Mouse (Mus musculus) heart, adult 2 months (tissue): Measurements from ENCODE around the gene Eif2b2. TPM values are rescaled to one million over a fixed set of nuclear protein-coding genes. Genes with fewer than 3 reads are reported as not detected.
A peak's percentile ranks its signal among the peaks of the same experiment; 100 is the strongest.

Source experiments
- DNase-seq, 2 experiments: peaks; one replicate each; pipeline ENCODE4 v3.0.0; 2021
- H3K27ac ChIP-seq: fragments of 200-600 bp; 2 replicates; pipeline ENCODE4 v1.8.1; 2022
- H3K27me3 ChIP-seq: fragments of 200-500 bp; 2 replicates; pipeline ENCODE4 v1.6.1; 2012; ENCODE audit warnings: mild to moderate bottlenecking, low read length, inconsistent platforms, mixed read lengths; ENCODE audit not compliant: control insufficient read depth, insufficient read depth
- H3K36me3 ChIP-seq: fragments of 200-500 bp; 2 replicates; pipeline ENCODE4 v1.6.1; 2012; ENCODE audit warnings: low read length, inconsistent platforms; ENCODE audit not compliant: control insufficient read depth, insufficient read depth
- H3K4me1 ChIP-seq: fragments of 200-500 bp; 2 replicates; pipeline ENCODE4 v1.6.1; 2011; ENCODE audit warnings: low read length; ENCODE audit not compliant: control insufficient read depth, insufficient read depth
- H3K4me3 ChIP-seq: fragments of 200-600 bp; 2 replicates; pipeline ENCODE4 v1.8.1; 2022
- H3K79me2 ChIP-seq: fragments of 200-500 bp; replicated peaks from 2 replicates; pipeline ENCODE4 v1.6.1; 2012; ENCODE audit warnings: mild to moderate bottlenecking, inconsistent platforms, low read length, moderate library complexity, mixed read lengths; ENCODE audit not compliant: control insufficient read depth, insufficient read depth
- H3K9ac ChIP-seq: fragments of 200-500 bp; 2 replicates; pipeline ENCODE4 v1.6.1; 2012; ENCODE audit warnings: low read depth, mild to moderate bottlenecking, control low read depth, inconsistent platforms, low read length, mixed read lengths
- CTCF ChIP-seq: fragments of 200-600 bp; IDR thresholded peaks from 2 replicates; pipeline ENCODE4 v1.8.1; 2022; ENCODE audit warnings: antibody characterized with exemption, mild to moderate bottlenecking, moderate library complexity
- EP300 ChIP-seq: fragments of 200-500 bp; IDR thresholded peaks from 2 replicates; pipeline ENCODE4 v1.6.1; 2011; ENCODE audit warnings: low read depth, low read length, control low read depth; ENCODE audit not compliant: insufficient read depth
- POLR2A ChIP-seq: fragments of 200-500 bp; IDR thresholded peaks from 2 replicates; pipeline ENCODE4 v1.6.1; 2011; ENCODE audit warnings: mild to moderate bottlenecking, low read depth, low read length, control low read depth; ENCODE audit not compliant: insufficient read depth
- WGBS: fragments of 180-500 bp; shearing (Covaris S2); methylation state at CpG from one replicate; pipeline ENCODE4 v1.1.7; 2018; 5-methylcytosine and 5-hydroxymethylcytosine counted together
- intact Hi-C: fragments of 180-260 bp; cut with DNase I; formaldehyde crosslinking; loops from one replicate; pipeline ENCODE4 v1.15.1; 2025
- long read RNA-seq: library from polyadenylated mRNA; stranded (forward); transcript quantifications from one replicate; pipeline ENCODE4 v2.0.0, GENCODE M21; 2021
- polyA plus RNA-seq: library from polyadenylated mRNA; depleted of rRNA; stranded (reverse); fragments of >200 nt; gene quantifications from 2 replicates; pipeline ENCODE4 v1.2.3, GENCODE M21; 2012; rRNA removed
- total RNA-seq, 2 experiments: library from RNA; stranded (reverse); gene quantifications; 2 replicates each; pipeline ENCODE4 v1.2.3; 2021

Eif2b2 gene
- total RNA-seq (10 to 100 TPM; 40.3 to 45.8 TPM), polyA plus RNA-seq (60.2 and 63.1 TPM in 2 replicates)
- long read RNA-seq, transcript Eif2b2-201 (8 exons, 1,605 nt), result major isoform, 27 of 35 reads
- long read RNA-seq, partial matches to known transcripts, result 3 of 35 reads
- long read RNA-seq, other reads (novel, unspliced or antisense), result 5 of 35 reads

DNA sequence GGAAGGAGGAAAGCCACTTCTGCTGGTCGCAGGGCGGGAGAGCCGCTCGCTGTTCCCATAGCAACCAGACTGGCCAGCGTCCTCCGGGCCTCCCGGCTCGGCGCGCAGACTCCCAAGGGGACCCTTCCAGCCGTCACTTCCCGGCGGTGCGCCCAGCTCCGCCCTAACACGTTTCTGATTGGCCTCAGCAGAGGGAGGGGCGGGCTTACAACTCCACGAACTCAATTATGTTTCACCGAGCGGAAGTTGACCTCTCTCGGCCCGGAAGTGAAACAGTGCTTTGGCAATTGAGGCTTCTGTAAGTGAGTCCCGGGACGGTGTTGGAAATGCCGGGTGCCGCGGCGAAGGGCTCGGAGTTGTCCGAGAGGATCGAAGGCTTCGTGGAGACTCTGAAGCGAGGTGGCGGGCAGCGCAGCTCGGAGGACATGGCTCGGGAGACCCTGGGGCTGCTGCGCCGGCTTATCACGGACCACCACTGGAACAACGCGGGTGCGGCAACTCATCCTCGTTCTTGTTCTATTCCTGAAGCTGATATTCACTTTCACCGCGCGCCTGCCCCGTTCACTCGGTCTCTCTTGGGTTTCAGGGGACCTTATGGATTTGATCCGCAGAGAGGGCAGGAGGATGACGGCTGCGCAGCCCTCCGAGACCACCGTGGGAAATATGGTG is at the start of gene Eif2b2:
Eif2b2 (plus strand) TSS at position 246 of the 669 bp plus-strand sequence.
- DNase-seq, result peak; percentile 99 to 100
- TF ChIP-seq EP300, result peak; percentile 72; the same call in 1 of the 2 replicates
- TF ChIP-seq CTCF, result no peak
- TF ChIP-seq POLR2A, result peak; percentile 86
- H3K27me3 ChIP-seq, result no peaks in the 10 kb centered on the region
- no peaks in the 10 kb centered on the region for H3K79me2 ChIP-seq
- peak within 1 kb of the TSS; percentile 91 for H3K4me3 ChIP-seq
- intact Hi-C loops, result loop anchor here (2.0 to 5.0 kb wide), 2 partner anchors 51 to 68 kb away; partner anchors contain the start of genes Acyp1 and Zc2hc1c
- H3K27ac ChIP-seq, result peak within 1 kb of the TSS; percentile 79
- H3K4me1 ChIP-seq, result peaks cover 3% of the 10 kb centered on the region
- under 1% methylated on average over 54 of the region's 54 CpGs for WGBS
- 0 out of 2 replicates have a peak, but pooled peaks cover 3% of the 10 kb centered on the region for H3K36me3 ChIP-seq
- peak within 1 kb of the TSS; percentile 81 for H3K9ac ChIP-seq

DNA sequence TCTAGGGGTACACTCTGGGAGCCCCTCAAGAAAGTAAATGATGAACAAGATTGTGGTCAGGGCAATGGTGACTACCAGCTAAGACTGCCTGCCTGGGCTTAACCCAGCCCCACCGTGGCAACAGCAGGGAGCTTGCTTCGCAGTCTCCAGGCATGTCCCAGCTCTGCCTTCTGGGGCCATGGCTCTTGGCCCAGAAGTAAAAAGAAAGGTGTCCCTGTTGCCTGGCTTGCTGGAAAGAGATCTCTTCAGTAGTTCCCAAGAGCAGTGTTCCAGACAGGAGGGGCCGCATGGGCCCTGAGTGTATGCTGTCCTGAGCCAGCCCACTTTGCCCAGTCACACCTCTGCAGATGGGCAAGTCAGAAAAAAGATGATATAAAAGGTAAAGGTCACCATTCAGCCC is 49.4 kb upstream of the Eif2b2 start:
- 50% methylated on average over 3 of the region's 3 CpGs for WGBS

DNA sequence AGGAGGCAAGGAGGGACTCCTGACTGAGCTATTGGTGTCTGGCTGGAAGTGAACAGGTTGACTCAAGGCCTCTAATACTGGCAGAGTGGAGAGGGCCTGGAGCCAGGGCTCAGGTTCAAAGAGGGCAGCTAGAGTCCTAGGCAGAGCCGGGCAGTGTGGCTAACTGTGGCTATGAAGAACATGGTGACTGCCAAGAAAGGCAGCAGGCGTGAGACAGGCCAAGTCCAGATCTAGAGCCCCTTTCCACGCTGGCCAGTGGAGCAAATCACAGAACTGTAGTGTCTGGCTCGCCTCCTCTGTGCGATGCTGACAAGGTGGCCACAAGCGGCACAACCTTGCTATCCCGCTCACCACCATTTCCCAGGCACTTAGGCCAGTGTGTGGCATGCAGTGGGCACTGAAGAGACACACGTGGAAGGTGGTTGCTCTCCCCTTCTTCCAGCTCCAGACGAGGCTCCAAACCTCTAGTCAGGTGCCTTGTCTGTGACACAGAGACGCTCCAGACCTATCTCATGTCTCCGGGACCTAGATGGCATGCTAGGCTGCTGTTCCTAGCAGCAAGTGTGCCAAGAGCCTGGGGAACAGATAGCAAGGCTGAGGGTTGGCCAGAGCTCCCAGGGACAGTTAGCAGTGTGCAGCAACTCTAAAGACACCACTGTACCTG is 48.9 kb upstream of the Eif2b2 start:
- DNase-seq, result peak; percentile 58 to 77
- no peak overlapping the region for H3K4me3 ChIP-seq
- H3K36me3 ChIP-seq, result no peaks in the 10 kb centered on the region
- H3K27ac ChIP-seq, result peak overlapping the region; percentile 42
- TF ChIP-seq POLR2A, result no peak
- no peak for TF ChIP-seq CTCF
- no peak for TF ChIP-seq EP300
- intact Hi-C loops, result loop anchor here (2.0 kb wide), 1 partner anchor 16 kb away; no protein-coding TSS in a partner anchor
- 49% methylated on average over 11 of the region's 11 CpGs for WGBS
- H3K27me3 ChIP-seq, result no peaks in the 10 kb centered on the region
- H3K9ac ChIP-seq, result no peak overlapping the region
- H3K79me2 ChIP-seq, result no peaks in the 10 kb centered on the region
- H3K4me1 ChIP-seq, result peaks cover 11% of the 10 kb centered on the region

More for the DNA sequence above, 49.4 kb upstream of the Eif2b2 start:
- Histone ChIP-seq H3K79me2 (no peaks in the 10 kb centered on the region), H3K36me3 (no peaks in the 10 kb centered on the region), H3K4me1 (peaks cover 10% of the 10 kb centered on the region), H3K9ac (no peak overlapping the region), H3K4me3 (no peak overlapping the region), H3K27me3 (no peaks in the 10 kb centered on the region), H3K27ac (peak overlapping the region; percentile 42)
- intact Hi-C loops, result loop anchor here (1.0 to 5.0 kb wide), 6 partner anchors 17 to 135 kb away; partner anchors contain the start of genes Acyp1, Eif2b2 and Zc2hc1c
- TF ChIP-seq CTCF, result no peak
- no peak for TF ChIP-seq EP300
- no peak for TF ChIP-seq POLR2A
- peak in 1 of 2 experiments; percentile 45 for DNase-seq

DNA sequence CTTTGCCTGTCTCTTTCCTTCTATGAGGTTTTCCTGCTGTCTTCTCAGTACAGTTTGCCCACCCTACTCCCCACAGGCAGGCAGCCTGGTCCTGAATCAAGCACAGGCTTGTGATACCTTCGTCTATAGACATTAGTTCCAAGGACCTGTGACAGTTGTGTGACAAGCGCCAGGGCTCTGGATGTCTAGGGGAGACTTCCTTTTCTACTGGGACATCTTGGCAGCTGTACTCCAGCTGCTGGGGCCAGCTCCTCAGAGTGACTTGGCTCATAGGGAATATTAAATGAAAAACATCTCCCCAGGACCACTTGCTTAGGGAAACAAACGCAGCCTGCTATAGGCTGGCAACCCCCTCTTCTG is 48.4 kb upstream of the Eif2b2 start:
- TF ChIP-seq CTCF, result no peak
- TF ChIP-seq POLR2A, result no peak
- TF ChIP-seq EP300, result no peak
- Histone ChIP-seq H3K27ac (no peak overlapping the region; the same call in 1 of the 2 replicates), H3K79me2 (no peaks in the 10 kb centered on the region), H3K4me3 (no peak overlapping the region), H3K36me3 (no peaks in the 10 kb centered on the region), H3K4me1 (peaks cover 11% of the 10 kb centered on the region), H3K27me3 (no peaks in the 10 kb centered on the region), H3K9ac (no peak overlapping the region)
- DNase-seq, result peak in 1 of 2 experiments; percentile 21
- intact Hi-C loops, result loop anchor here (2.0 kb wide), 1 partner anchor 16 kb away; no protein-coding TSS in a partner anchor
- 65% methylated on average over 3 of the region's 3 CpGs for WGBS

DNA sequence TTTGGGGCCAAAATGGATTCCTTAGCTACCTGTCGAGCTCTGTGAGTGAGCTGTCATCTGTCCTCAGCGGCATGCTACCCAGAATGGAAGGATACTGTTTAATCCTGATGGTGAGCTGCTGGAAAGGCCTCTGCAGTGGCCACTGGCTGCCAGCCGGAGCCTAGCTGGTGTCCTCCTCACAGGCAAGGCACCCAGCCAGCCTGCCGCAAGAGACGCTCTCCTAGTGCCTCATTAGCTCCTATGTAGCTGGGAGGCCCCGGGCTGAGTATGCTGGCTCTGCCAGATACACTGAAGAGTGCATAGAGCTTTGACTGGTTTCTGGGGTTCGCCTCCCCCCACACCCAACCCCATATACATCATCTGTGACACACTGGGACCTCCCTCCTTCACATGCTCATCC is 45.3 kb upstream of the Eif2b2 start:
- peak; percentile 41 to 60 for DNase-seq
- no peak for TF ChIP-seq POLR2A
- peak; percentile 31 for TF ChIP-seq CTCF
- 67% methylated on average over 7 of the region's 7 CpGs for WGBS
- Histone ChIP-seq H3K4me3 (no peak overlapping the region), H3K4me1 (peaks cover 13% of the 10 kb centered on the region), H3K9ac (no peak overlapping the region), H3K79me2 (no peaks in the 10 kb centered on the region), H3K27me3 (no peaks in the 10 kb centered on the region), H3K27ac (no peak overlapping the region), H3K36me3 (no peaks in the 10 kb centered on the region)
- intact Hi-C loops, result no loop called here
